Mouse (Mus musculus): ENCODE measurements around the gene Gpr83. TPM values are rescaled to one million over a fixed set of nuclear protein-coding genes. Genes with fewer than 3 reads are reported as not detected.
A peak's percentile ranks its signal among the peaks of the same experiment; 100 is the strongest.

The Gpr83 gene
- polyA plus RNA-seq, 2 experiments from 2014 or later: 88.3 to 94.9 TPM

DNA sequence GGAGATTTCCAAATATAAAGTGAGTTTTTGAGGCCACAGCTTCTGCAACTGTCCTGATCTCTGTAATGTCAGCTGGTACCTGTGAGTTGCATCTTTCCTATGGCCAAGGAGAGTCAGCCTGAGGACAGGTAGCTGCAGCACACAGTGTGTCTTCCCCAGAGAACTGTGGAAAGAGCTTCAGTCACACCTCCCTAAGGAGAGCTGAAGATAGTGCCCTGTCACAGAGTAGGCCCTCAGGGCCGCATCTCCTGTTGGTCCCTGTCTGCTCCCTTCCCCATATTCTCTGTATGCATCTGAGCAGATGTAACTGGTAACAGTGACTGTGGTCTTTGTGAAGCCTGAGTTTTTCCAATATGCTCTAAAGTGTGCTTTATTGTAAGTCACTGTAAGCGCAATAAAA, 10.4 kb downstream of the Gpr83 start:
- ATAC-seq: no peak

DNA sequence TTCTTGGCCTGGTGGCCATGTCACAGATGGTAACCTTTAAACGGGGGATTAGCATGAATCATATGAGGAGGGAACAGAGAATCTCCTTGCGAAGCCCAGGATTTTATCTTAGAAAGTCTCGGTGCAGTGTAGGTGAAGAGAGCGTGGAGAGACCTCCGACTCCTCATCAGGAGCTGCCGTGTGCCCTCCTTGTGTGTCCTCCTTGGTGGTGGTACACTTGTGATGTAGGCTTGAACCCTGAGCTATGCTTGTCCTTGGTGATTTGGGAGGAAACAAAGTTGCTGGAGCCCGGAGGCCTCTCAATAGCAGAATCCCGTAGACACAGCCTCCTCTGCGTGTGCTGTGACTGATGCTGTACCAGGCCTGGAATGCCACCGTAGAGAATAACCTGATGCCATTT, 10.8 kb downstream of the Gpr83 start:
- ATAC-seq: no peak

GRCm38 (mm10) chr9:14871536-14871935, 11.5 kb downstream of the Gpr83 start:
- ATAC-seq: no peak

DNA sequence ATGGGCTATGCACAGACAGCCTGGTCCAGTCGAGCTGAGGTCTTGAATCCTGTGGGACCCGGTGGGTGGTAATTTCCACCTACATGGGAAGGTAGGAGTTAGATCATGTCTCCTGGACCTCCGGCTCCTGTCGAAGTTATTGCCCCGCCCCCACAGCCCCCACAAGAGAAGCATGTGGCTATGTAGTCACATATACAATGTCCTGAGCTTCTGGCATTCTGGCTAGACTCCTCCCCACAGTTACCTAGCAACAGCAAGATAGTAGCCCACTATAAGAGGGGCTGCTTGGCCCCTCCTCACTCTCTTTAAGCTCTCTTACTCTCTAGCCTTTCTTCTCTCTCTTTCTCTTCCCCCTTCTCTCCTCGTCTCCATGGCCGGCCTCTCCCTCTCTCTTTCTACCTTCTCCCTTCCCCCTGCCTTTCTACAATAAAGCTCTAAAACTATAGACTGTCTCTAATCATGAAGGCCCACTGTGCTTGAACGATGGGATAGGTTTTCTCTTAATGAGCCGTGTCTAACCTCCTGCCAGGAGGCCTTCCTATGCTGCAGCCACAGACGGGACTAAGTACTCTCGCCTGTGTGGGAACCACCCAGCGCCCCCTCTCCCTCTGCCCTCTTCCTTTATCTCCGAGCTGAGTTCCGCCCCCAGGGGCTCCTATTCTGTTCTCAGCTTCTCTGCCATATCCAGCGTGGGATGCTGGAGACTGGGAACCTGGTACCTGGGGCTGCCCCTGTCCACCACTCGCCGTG, 12.3 kb downstream of the Gpr83 start:
- ATAC-seq: no peak

DNA sequence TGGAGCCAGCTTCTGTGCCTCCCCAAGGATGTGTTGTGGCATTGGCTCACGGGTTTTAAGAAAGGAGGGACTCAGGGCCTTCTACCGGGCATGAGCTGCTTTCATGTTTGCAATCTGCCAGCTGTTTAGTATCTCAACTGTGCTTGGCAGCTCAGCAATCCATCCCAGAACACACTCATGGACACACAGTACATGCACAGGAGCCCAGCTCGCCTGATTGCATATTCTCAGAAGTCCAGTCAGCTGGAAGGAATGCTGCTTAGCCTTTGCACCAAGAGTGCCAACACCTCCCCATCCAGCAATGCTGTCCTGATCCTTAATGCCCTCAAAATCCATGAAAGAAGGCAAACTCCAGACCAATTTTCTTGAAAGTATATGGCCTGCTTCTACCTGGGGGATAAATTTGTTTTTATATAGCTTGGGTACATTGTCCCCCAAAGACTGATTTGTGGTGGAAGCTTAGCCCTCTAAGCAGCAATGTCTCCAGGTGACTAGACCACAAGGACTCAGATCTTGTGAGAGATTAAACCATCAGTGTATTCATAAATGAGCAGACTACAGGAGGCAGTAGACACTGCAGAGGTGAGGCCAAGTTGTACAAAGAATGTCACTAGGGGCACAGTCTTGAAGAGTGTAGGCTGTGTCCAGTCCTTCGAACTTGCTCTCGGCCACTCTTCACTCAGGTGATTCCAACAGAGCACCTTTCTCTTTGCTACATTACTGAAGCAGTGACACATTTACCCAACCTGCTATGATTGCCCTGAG, 15.9 kb downstream of the Gpr83 start:
- ATAC-seq: peak; percentile 74

DNA sequence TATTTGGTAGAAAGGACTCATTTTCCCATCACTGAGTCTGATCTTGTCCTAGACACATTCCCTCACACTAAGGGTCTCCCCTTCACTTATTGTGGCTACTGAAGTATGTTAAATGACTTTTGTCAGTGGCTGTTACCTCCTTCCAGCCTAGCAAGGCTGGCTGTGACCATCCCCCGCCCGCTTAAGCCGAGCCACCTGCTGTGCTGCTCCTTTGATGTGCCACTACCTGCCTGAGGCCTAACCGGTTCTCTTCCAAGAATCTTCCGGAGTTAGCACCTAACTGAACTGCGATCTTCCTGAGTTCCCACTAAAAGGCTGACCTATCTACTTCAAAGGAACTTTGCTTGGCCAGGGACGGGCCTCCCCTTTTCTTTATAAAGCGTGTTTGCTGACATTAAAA, 16.6 kb downstream of the Gpr83 start:
- peak; percentile 58 for ATAC-seq

GRCm38 (mm10) chr9:14884641-14885040, 24.6 kb downstream of the Gpr83 start:
- ATAC-seq: peak; percentile 89

- no peak for ATAC-seq
Observed at GRCm38 (mm10) chr9:14885151-14885550, 25.1 kb downstream of the Gpr83 start.

DNA sequence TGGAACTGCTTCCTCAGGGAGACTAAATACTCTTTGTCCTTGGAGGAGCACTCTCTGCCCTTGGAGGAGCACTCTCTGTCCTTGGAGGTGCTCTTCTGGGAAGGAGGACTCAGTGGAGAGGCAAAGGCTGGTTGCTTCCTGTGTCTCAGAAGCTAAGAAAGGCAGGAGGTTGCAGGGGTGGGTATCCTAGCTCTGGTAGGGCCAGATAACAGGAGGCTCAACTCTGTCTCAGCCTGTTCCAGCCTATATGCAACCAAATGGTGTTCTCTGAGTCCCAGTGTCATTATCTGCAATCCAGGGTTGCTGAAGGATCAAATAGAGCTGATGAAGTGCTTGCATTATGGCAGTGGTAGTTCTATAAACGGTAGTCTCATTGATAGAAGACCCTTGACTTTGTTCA, 25.9 kb downstream of the Gpr83 start:
- ATAC-seq: no peak

GRCm38 (mm10) chr9:14887787-14888382, 27.9 kb downstream of the Gpr83 start:
- no peak for ATAC-seq

DNA sequence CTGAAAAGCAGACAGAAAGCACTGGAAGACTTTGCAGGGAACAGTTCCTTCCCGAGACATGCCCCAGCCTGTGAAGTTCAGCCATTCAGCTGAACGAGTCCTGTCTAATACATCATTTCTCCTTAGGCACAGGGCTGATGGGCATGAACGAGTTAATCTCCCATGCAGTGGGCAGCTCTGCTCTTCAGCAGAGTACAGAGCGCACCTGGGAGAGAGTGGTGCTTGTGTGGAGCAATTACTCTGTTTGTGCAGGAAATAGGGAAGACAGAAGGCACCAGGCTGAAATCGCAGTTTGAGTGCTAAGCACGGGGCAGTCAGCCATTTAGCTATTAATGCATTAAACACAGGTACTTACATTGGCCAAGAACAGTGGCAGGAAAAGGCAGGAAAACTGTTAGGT, 28.7 kb downstream of the Gpr83 start:
- ATAC-seq: no peak

DNA sequence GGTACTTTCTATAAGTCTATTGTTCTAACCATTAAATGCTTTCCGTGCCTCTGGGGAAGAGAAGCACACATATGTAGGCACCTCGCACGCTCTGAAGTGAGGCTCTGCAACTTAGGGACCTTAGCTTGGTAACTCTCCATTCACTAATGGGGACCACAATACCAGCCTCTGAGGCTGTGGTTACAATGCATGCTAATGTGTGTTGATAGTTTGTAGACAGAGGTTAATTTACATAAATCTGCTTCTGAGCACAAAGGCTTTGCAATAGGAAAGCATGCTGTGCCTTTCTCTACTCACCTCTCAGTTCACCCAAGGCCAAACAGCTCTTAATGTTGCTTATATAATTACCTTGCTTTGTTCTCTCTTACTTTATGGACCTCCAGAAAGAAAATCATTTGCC, 30.7 kb downstream of the Gpr83 start:
- ATAC-seq: no peak

DNA sequence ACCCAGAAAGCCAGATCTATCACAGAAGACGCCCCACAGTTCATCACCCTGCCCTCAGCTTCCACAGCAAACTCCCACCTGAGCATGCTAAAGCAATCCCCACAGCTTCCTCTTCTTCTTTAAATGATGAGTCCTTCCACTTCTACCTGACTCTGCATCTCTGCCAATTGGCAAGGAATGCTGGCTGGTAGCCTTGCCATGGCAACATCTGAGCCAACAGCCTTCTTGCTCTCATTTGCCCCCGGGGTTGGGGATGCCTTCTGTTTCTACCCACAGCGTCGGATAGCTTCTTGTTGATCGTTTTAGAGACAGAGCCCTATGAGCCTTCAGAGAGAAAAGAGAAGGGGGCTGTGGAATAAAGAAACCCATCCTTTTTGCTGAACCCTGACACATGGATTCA, 31.9 kb downstream of the Gpr83 start:
- peak; percentile 3 for ATAC-seq

DNA sequence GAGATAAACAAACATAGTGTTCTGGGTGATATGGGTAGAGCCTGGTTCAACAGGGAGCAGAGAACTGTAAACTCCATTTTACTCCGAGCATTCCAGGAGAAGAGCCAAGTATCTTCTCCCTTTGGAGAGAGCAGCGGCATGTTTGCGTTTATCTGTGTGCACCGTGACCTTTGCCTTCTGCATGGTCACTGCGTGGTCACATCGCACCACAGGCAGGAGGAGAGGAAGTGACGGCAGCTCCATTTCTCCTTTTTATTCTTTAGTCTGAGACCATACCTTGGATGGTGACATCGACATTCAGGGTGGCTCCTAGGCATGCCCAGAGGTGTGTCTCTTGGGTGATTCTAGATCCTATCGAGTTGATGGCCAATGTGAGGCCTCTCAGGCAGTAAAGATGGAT, 33.4 kb downstream of the Gpr83 start:
- ATAC-seq: no peak

- ATAC-seq: no peak
Observed at GRCm38 (mm10) chr9:14894628-14895027, 34.6 kb downstream of the Gpr83 start.

GRCm38 (mm10) chr9:14895237-14895835, 35.3 kb downstream of the Gpr83 start:
- ATAC-seq: peak; percentile 57

DNA sequence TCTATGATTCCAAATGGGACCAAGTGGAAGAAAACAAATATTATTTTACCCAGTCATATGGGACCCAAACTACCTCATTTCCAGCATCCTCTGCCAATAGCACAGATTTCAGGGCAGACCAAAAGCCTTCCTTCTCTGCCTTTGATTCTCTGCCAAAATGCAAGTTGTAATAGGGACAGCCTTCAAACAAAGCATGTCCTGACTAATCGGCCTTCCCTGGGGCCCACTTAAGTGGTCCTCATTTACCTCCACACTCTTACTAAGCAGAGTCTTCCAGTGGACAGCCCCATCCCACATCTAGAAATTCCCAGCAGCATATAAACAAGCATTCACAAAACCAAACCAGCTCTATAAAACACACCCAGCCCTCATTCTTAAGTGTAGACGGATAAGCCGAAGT, 37.1 kb downstream of the Gpr83 start:
- ATAC-seq: no peak

GRCm38 (mm10) chr9:14901757-14902156, 41.7 kb downstream of the Gpr83 start:
- no peak for ATAC-seq

GRCm38 (mm10) chr9:14902416-14902815, 42.4 kb downstream of the Gpr83 start:
- no peak for ATAC-seq

GRCm38 (mm10) chr9:14903006-14903405, 43.0 kb downstream of the Gpr83 start:
- no peak for ATAC-seq

DNA sequence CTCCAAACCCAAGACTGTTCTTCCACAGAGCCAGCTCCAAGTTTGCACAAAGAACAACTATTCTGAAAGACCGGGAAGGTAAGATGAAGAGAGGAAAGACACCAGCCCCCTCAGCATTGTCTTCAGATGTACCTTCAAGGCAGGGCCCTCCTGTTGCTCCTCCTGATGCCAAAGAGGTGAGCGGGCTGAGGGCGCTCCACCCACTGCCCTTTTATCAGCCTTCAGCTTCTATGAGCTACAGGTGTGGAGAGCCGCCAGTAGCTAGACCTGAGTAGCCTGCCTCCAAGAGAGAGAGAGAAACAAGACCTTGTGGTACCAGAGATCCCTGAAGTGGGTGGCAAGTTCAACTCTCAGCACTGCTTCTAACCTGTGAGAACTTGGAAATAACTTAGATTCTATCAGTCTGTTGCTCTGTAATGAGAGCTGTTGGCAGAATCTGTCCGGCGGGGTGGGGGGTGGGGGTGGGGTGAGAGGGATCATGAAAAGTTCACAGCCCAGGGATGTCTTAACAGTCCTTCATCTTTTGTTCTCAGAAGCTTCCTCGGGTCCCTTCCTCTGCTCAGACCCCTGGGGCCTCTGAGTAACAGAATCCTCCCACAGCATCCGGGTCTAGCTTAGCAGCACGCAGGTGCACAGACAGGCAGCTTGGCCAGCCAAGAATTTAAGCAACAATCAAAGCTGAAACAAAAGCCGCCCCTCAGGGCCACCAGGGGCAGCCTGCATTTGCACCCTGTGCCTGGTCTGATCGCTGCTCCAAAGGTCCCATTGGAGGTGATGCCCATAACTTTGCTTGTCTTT, 43.8 kb downstream of the Gpr83 start, which contains the start of gene Izumo1r:
Gene Izumo1r (minus strand): TSS at position 369 of the 798 bp plus-strand sequence.
- peak; percentile 38 for ATAC-seq

DNA sequence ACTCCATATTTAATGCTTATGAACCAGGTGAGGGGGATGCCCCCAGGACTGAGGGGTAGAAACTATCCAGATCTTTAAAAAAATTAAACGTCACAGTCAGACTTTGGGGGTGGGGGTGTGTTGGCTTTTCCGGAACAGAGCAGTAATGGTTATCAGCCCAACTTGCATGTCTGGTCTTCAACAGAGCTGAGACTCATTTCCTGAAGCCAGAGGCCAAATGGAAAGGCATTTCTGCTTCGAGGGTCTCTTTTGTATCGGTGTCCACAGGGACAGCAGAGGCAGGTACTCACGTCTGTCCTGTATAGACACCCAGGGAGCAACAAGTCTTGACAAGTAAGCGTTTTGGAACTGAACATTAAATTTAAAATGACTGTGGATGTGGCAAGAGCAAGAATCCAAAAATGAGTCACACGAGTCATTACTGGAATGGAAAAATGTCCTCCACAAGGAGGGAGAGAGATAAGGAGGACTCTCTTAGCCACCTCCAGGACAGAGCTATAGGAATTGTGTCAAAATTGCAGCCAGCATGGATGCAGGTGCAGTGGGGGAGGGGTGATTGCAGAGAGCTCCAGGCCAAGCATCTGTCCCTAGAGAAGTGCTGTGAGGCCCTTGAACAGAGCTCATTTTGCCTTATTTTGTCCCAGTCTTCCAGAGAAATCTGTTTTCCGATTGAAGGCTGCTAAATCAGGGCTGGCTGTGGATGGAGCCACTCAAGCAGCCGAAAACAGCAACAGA, 44.9 kb downstream of the Gpr83 start:
- peak; percentile 17 for ATAC-seq
